Mouse (Mus musculus) liver, embryonic 16.5 days (tissue): ENCODE data around the gene Ppp1r1b. TPM values are rescaled to one million over a fixed set of nuclear protein-coding genes. Genes with fewer than 3 reads are reported as not detected.

Experiments
- polyA plus RNA-seq: library from polyadenylated mRNA; unstranded; fragments of >200 nt; fragmentation: Nextera tagmentation; extraction: Ambion mirVana; gene quantifications from 2 replicates; pipeline ENCODE4 v1.2.1, GENCODE M21; 2015

The Ppp1r1b gene
- polyA plus RNA-seq, 1 experiment from 2014 or later, result 1.9 TPM

Other genes starting within 250 kb of the Ppp1r1b start
- 4.6 and 6.0 TPM in 2 replicates for gene Fbxl20, start 198.0 kb upstream of the Ppp1r1b start, polyA plus RNA-seq
- 21.1 and 21.5 TPM in 2 replicates for gene Med1, start 155.1 kb upstream of the Ppp1r1b start, polyA plus RNA-seq
- 5.5 and 5.7 TPM in 2 replicates for gene Cdk12, start 145.3 kb upstream of the Ppp1r1b start, polyA plus RNA-seq
- gene Neurod2, start 18.8 kb upstream of the Ppp1r1b start, polyA plus RNA-seq, result not detected in 2 replicates
- gene Stard3, start 10.0 kb downstream of the Ppp1r1b start, polyA plus RNA-seq, result 16.5 and 17.3 TPM in 2 replicates
- 0.98 and 1.7 TPM in 2 replicates for gene Tcap, start 35.4 kb downstream of the Ppp1r1b start, polyA plus RNA-seq
- 0.12 TPM in 1 of 2 replicates, not detected in the other for gene Pnmt, start 38.0 kb downstream of the Ppp1r1b start, polyA plus RNA-seq
- 3.3 and 3.4 TPM in 2 replicates for gene Pgap3, start 52.1 kb downstream of the Ppp1r1b start, polyA plus RNA-seq
- gene Erbb2, start 64.1 kb downstream of the Ppp1r1b start, polyA plus RNA-seq, result 1.8 and 2.1 TPM in 2 replicates
- 55.9 and 57.9 TPM in 2 replicates for gene Mien1, start 90.6 kb downstream of the Ppp1r1b start, polyA plus RNA-seq
- 28.5 and 36.0 TPM in 2 replicates for gene Grb7, start 98.0 kb downstream of the Ppp1r1b start, polyA plus RNA-seq
- gene Ikzf3, start 197.6 kb downstream of the Ppp1r1b start, polyA plus RNA-seq, result 0.19 and 0.20 TPM in 2 replicates
- gene Zpbp2, start 202.7 kb downstream of the Ppp1r1b start, polyA plus RNA-seq, result 0.60 and 0.85 TPM in 2 replicates
- gene Ormdl3, start 239.0 kb downstream of the Ppp1r1b start, polyA plus RNA-seq, result 36.6 and 38.4 TPM in 2 replicates
- not detected in 2 replicates for gene Lrrc3c, start 249.9 kb downstream of the Ppp1r1b start, polyA plus RNA-seq